Mouse (Mus musculus): ENCODE measurements around the gene Fndc3b.

Gene Fndc3b

GRCm38 (mm10) chr3:27622451-27622850, 88.7 kb downstream of the Fndc3b start:
- in situ Hi-C loops (cut with MboI, MseI): no loop called here

GRCm38 (mm10) chr3:27621176-27621575, 89.9 kb downstream of the Fndc3b start:
- in situ Hi-C loops (cut with MboI, MseI): no loop called here

- in situ Hi-C loops (cut with MboI, MseI): no loop called here
Observed at GRCm38 (mm10) chr3:27617733-27618132, 93.4 kb downstream of the Fndc3b start.

GRCm38 (mm10) chr3:27617237-27617499, 93.9 kb downstream of the Fndc3b start:
- in situ Hi-C loops (cut with MboI, MseI): no loop called here

- in situ Hi-C loops (cut with MboI, MseI): no loop called here
Observed at GRCm38 (mm10) chr3:27616421-27617236, 94.5 kb downstream of the Fndc3b start.

GRCm38 (mm10) chr3:27615479-27615878, 95.6 kb downstream of the Fndc3b start:
- in situ Hi-C loops (cut with MboI, MseI): no loop called here

- in situ Hi-C loops (cut with MboI, MseI): no loop called here
Observed at GRCm38 (mm10) chr3:27613828-27614227, 97.3 kb downstream of the Fndc3b start.

GRCm38 (mm10) chr3:27613011-27613410, 98.1 kb downstream of the Fndc3b start:
- in situ Hi-C loops (cut with MboI, MseI): no loop called here

GRCm38 (mm10) chr3:27611986-27612385, 99.1 kb downstream of the Fndc3b start:
- in situ Hi-C loops (cut with MboI, MseI): no loop called here

GRCm38 (mm10) chr3:27610547-27610946, 100.6 kb downstream of the Fndc3b start:
- in situ Hi-C loops (cut with MboI, MseI): no loop called here

GRCm38 (mm10) chr3:27610089-27610488, 101.0 kb downstream of the Fndc3b start:
- in situ Hi-C loops (cut with MboI, MseI): no loop called here

- in situ Hi-C loops (cut with MboI, MseI): no loop called here
Observed at GRCm38 (mm10) chr3:27607796-27608151, 103.3 kb downstream of the Fndc3b start.

- in situ Hi-C loops (cut with MboI, MseI): no loop called here
Observed at GRCm38 (mm10) chr3:27607081-27607795, 103.9 kb downstream of the Fndc3b start.

GRCm38 (mm10) chr3:27606626-27607025, 104.5 kb downstream of the Fndc3b start:
- in situ Hi-C loops (cut with MboI, MseI): no loop called here

GRCm38 (mm10) chr3:27605613-27606012, 105.5 kb downstream of the Fndc3b start:
- in situ Hi-C loops (cut with MboI, MseI): no loop called here

- in situ Hi-C loops (cut with MboI, MseI): no loop called here
Observed at GRCm38 (mm10) chr3:27605081-27605480, 106.0 kb downstream of the Fndc3b start.

- in situ Hi-C loops (cut with MboI, MseI): no loop called here
Observed at GRCm38 (mm10) chr3:27604629-27605028, 106.5 kb downstream of the Fndc3b start.

GRCm38 (mm10) chr3:27603905-27604620, 107.0 kb downstream of the Fndc3b start:
- in situ Hi-C loops (cut with MboI, MseI): no loop called here

GRCm38 (mm10) chr3:27600645-27601044, 110.5 kb downstream of the Fndc3b start:
- in situ Hi-C loops (cut with MboI, MseI): no loop called here

- in situ Hi-C loops (cut with MboI, MseI): no loop called here
Observed at GRCm38 (mm10) chr3:27600197-27600596, 110.9 kb downstream of the Fndc3b start.

- in situ Hi-C loops (cut with MboI, MseI): no loop called here
Observed at GRCm38 (mm10) chr3:27598437-27599382, 112.4 kb downstream of the Fndc3b start.

All from T-helper 17 cell (primary cell).